ENCODE assay signal across 8 mouse cellular contexts in genomic region chr7:112458440-112458839, GRCm38 (mm10). TPM values are rescaled to one million over a fixed set of nuclear protein-coding genes. Genes with fewer than 3 reads are reported as not detected.
DNase-seq lines count a peak whose midpoint lies in the region; ATAC-seq lines count a peak whose summit lies in the region.

No protein-coding gene starts in this region.

- H3K9ac ChIP-seq in limb, embryonic 13.5 days, result no peak overlapping the region
- no peak overlapping the region for H3K9ac ChIP-seq in hindbrain, embryonic 16.5 days (ENCODE audit: low read depth, low read length)

- H3K27ac ChIP-seq in limb, embryonic 13.5 days, result no peak overlapping the region; the same call in 1 of the 2 replicates
- no peak overlapping the region for H3K27ac ChIP-seq in hindbrain, embryonic 10.5 days
- no peak overlapping the region for H3K27ac ChIP-seq in hindbrain, embryonic 16.5 days (ENCODE audit: low read depth, low read length)

- no peaks in the 10 kb centered on the region for H3K9me3 ChIP-seq in limb, embryonic 13.5 days
- H3K9me3 ChIP-seq in hindbrain, embryonic 10.5 days, result no peaks in the 10 kb centered on the region
- H3K9me3 ChIP-seq in hindbrain, embryonic 16.5 days (ENCODE audit: control insufficient read depth, low read length), result no peaks in the 10 kb centered on the region

- H3K4me1 ChIP-seq in limb, embryonic 13.5 days, result peaks cover 74% of the 10 kb centered on the region
- peaks cover 30% of the 10 kb centered on the region for H3K4me1 ChIP-seq in hindbrain, embryonic 10.5 days (replicated peaks)
- H3K4me1 ChIP-seq in hindbrain, embryonic 16.5 days (ENCODE audit: control insufficient read depth, insufficient read depth, low read depth, low read length), result peaks cover 8% of the 10 kb centered on the region

- H3K4me2 ChIP-seq in limb, embryonic 13.5 days (replicated peaks), result 0 out of 2 replicates have a peak overlapping the region, but pooled peaks have one; percentile 11
- H3K4me2 ChIP-seq in hindbrain, embryonic 16.5 days (ENCODE audit: low read length), result no peak overlapping the region

- DNase-seq in MN1 (ENCODE audit: low spot score), result peak; percentile 70
- DNase-seq in adrenal gland, adult 2 months, result peak; percentile 83
- peak; percentile 56 for DNase-seq in fibroblast of lung, adult 2 months (ENCODE audit: low read depth)
- no peak for DNase-seq in hindbrain, embryonic 10.5 days (ENCODE audit: low spot score)

- ATAC-seq in limb, embryonic 13.5 days (ENCODE audit: low FRiP score, low read depth), result peak; percentile 16; the same call in 1 of the 2 replicates
- no peak for ATAC-seq in inflammation-experienced regulatory T-cells, adult 6 months
- no peak for ATAC-seq in monocyte, adult 5-6 weeks (replicated peaks; ENCODE audit: insufficient number of reproducible peaks, low FRiP score, low TSS enrichment, poor library complexity, severe bottlenecking)
- ATAC-seq in hindbrain, embryonic 16.5 days, result no peak

- no peaks in the 10 kb centered on the region for H3K27me3 ChIP-seq in limb, embryonic 13.5 days
- no peaks in the 10 kb centered on the region for H3K27me3 ChIP-seq in hindbrain, embryonic 10.5 days (ENCODE audit: insufficient read depth, poor library complexity, severe bottlenecking)
- no peaks in the 10 kb centered on the region for H3K27me3 ChIP-seq in hindbrain, embryonic 16.5 days (replicated peaks; ENCODE audit: control insufficient read depth, insufficient read depth, low read length)

- H3K4me3 ChIP-seq in limb, embryonic 13.5 days, result no peak overlapping the region
- no peak overlapping the region for H3K4me3 ChIP-seq in hindbrain, embryonic 10.5 days
- no peak overlapping the region for H3K4me3 ChIP-seq in hindbrain, embryonic 16.5 days (ENCODE audit: low read length)

- WGBS in limb, embryonic 13.5 days, result 40% methylated on average over 5 of the region's 5 CpGs
- 84% methylated on average over 5 of the region's 5 CpGs for WGBS in hindbrain, embryonic 10.5 days
- 65% methylated on average over 5 of the region's 5 CpGs for WGBS in hindbrain, embryonic 16.5 days

- H3K36me3 ChIP-seq in limb, embryonic 13.5 days, result no peaks in the 10 kb centered on the region
- no peaks in the 10 kb centered on the region for H3K36me3 ChIP-seq in hindbrain, embryonic 10.5 days
- no peaks in the 10 kb centered on the region for H3K36me3 ChIP-seq in hindbrain, embryonic 16.5 days (ENCODE audit: control insufficient read depth, insufficient read depth, low read length)

RNA-seq across cellular contexts. Expression of gene Parva, which starts 31.1 kb away (rescaled TPM):
- total RNA-seq in adrenal gland, adult 2 months (2021), result 10 to 100 TPM; 87.9 to 93.4 TPM
- 20.0 and 32.7 TPM in 2 replicates for polyA plus RNA-seq in adrenal gland, adult 2 months (2012; rRNA removed)
- 95.6 and 108 TPM in 2 replicates for polyA plus RNA-seq in limb, embryonic 13.5 days (2015; fragmentation: Nextera tagmentation; extraction: Ambion mirVana)
- polyA plus RNA-seq in inflammation-experienced regulatory T-cells, adult 6 months (2017; shearing (Covaris generic)), result not detected
- total RNA-seq in monocyte, adult 5-6 weeks (2017), result not detected in 3 replicates
- polyA plus RNA-seq in hindbrain, embryonic 10.5 days (2016; fragmentation: Nextera tagmentation; extraction: Ambion mirVana), result 46.9 and 54.5 TPM in 2 replicates
- polyA plus RNA-seq in hindbrain, embryonic 16.5 days (2015; fragmentation: Nextera tagmentation; extraction: Ambion mirVana), result 28.5 and 34.3 TPM in 2 replicates

Comparison
In these comparisons a context has a peak if more than half of its experiments do, and no peak if none do; other contexts are left out.
1. RNA of gene Parva, which starts 31.1 kb away (polyA plus RNA-seq): 95.6 to 108 TPM in limb, embryonic 13.5 days, 46.9 to 54.5 TPM in hindbrain, embryonic 10.5 days, 20.0 to 32.7 TPM in adrenal gland, adult 2 months and 28.5 to 34.3 TPM in hindbrain, embryonic 16.5 days; not detected in inflammation-experienced regulatory T-cells, adult 6 months; every median in the first group is over 10 times any median in the second.